Mouse (Mus musculus) ES-E14 (cell line): Measurements from ENCODE around the gene Mme. TPM values are rescaled to one million over a fixed set of nuclear protein-coding genes. Genes with fewer than 3 reads are reported as not detected.

ENCODE experiments used
- DNase-seq: peaks from one replicate; pipeline ENCODE4 v3.0.0-alpha.2; 2013; ENCODE audit warnings: low read depth, low spot score
- H3K27ac ChIP-seq: 2 replicates; pipeline ENCODE4 v1.5.1; 2012; ENCODE audit warnings: low read depth, mild to moderate bottlenecking, low read length, moderate library complexity, mixed read lengths; ENCODE audit not compliant: poor library complexity, insufficient read depth, severe bottlenecking
- H3K36me3 ChIP-seq: 2 replicates; pipeline ENCODE4 v1.6.1; 2012; ENCODE audit warnings: mild to moderate bottlenecking, low read length, moderate library complexity, mixed read lengths; ENCODE audit not compliant: control insufficient read depth, poor library complexity, insufficient read depth, severe bottlenecking
- H3K4me1 ChIP-seq, 2 experiments: fragments of 150-350 bp in 1 of 2; sonication (generic) in 1 of 2; 2 replicates each; pipeline ENCODE4 v1.6.1; 2012; ENCODE audit warnings: low read length in 2 of 2, mild to moderate bottlenecking in 1 of 2, mixed read lengths in 1 of 2; ENCODE audit not compliant: control insufficient read depth in 2 of 2, insufficient read depth in 2 of 2, poor library complexity in 1 of 2
- H3K4me3 ChIP-seq, 2 experiments: fragments of 150-350 bp in 1 of 2; sonication (generic) in 1 of 2; 2 replicates each; pipeline ENCODE4 v1.5.1; 2012; ENCODE audit warnings: low read length in 2 of 2, low read depth in 1 of 2, mild to moderate bottlenecking in 1 of 2, mixed read lengths in 1 of 2; ENCODE audit not compliant: insufficient read depth in 1 of 2, poor library complexity in 1 of 2, severe bottlenecking in 1 of 2
- H3K9ac ChIP-seq: 2 replicates; pipeline ENCODE4 v1.6.1; 2012; ENCODE audit warnings: low read depth, mild to moderate bottlenecking, low read length, mixed read lengths; ENCODE audit not compliant: poor library complexity, insufficient read depth, severe bottlenecking
- H3K9me3 ChIP-seq: fragments of 150-350 bp; sonication (generic); 2 replicates; pipeline ENCODE4 v1.6.1; 2012; ENCODE audit warnings: low read depth, mild to moderate bottlenecking, low read length; ENCODE audit not compliant: control insufficient read depth, insufficient read depth
- CHD2 ChIP-seq: IDR thresholded peaks from 2 replicates; pipeline ENCODE4 v1.6.1; 2014; ENCODE audit warnings: mild to moderate bottlenecking, low read depth, low read length, inconsistent platforms
- HCFC1 ChIP-seq: IDR thresholded peaks from 2 replicates; pipeline ENCODE4 v1.6.1; 2012; ENCODE audit warnings: low read length, inconsistent platforms, borderline replicate concordance; ENCODE audit not compliant: insufficient read depth
- MAFK ChIP-seq: IDR thresholded peaks from 2 replicates; pipeline ENCODE4 v1.6.1; 2014; ENCODE audit warnings: mild to moderate bottlenecking, low read depth, low read length, inconsistent platforms; ENCODE audit not compliant: insufficient read depth
- ZC3H11A ChIP-seq: IDR thresholded peaks from 2 replicates; pipeline ENCODE4 v1.6.1; 2012; ENCODE audit warnings: low read depth, mild to moderate bottlenecking, inconsistent platforms, low read length, borderline replicate concordance
- ZNF384 ChIP-seq: IDR thresholded peaks from 2 replicates; pipeline ENCODE4 v1.6.1; 2012; ENCODE audit warnings: low read depth, low read length, inconsistent platforms
- in situ Hi-C, 2 experiments: fragments of 600-800 bp; cut with MboI; formaldehyde crosslinking; loops; one replicate each; pipeline ENCODE4 v1.15.1; 2025; ENCODE audit warnings: low sequenced_read_pairs in 2 of 2, inconsistent platforms in 1 of 2; ENCODE audit not compliant: unreplicated experiment in 2 of 2
- total RNA-seq: library from RNA; depleted of rRNA; stranded (reverse); fragments of 300-350 nt; gene quantifications from 2 replicates; pipeline ENCODE4 v1.2.3, GENCODE M21; 2012

The Mme gene
- total RNA-seq, 1 experiment, result 73.3 TPM

DNA sequence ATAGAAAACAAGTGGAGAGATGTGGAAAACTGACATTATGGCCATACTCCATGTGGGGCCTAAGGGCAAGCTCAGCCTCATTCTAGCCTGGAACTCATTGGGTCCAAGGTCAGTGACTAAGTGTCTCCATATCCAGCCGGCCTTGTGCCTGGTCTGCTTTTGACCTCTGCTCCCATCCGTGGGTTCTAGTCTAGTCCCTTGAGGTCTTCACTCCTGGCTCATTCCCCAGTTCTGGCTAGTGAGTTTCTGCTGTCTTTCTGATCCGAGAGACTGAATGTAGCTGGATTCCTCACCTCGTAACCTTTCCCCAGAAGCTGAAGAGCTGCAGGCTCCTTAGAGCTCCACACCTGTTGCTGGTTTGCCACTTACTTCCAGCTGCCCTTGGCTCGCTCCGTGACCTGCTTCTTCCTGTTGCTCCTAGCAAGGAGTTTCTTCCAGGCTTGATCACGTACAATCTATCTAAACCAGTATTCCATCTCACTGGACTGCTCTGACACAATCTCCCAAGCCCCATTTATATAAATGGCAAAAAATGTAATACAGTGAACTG lies 73.9 kb downstream of the Mme start:
- Histone ChIP-seq H3K36me3 (no peaks in the 10 kb centered on the region), H3K9me3 (no peaks in the 10 kb centered on the region), H3K9ac (no peak overlapping the region), H3K27ac (no peak overlapping the region), H3K4me3 (no peak overlapping the region), H3K4me1 (no peaks in the 10 kb centered on the region)
- TF ChIP-seq HCFC1, result no peak
- no peak for TF ChIP-seq MAFK
- no peak for DNase-seq
- in situ Hi-C loops, result no loop called here

DNA sequence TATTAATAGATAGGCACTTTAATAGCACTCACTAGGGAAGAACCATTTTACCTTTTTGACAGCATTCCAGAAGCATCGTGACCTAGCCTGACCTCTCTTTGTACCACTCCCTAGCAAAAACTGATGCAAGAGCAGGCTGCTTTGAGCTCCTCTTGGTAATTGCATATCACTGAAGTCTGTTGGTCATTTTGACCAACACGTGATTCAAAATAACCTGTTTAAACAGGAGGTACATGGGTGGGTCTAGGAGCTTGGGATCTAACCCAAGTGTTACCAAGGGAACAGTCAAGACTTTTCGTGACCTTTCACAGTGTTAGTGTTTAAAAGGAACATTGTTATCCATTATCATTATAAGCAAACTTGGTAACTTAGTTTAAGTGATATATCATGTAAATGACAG lies 76.2 kb downstream of the Mme start:
- TF ChIP-seq MAFK (no peak), ZC3H11A (no peak), ZNF384 (no peak), HCFC1 (no peak), CHD2 (no peak)
- no peak for DNase-seq
- no peak overlapping the region for H3K4me3 ChIP-seq
- H3K9ac ChIP-seq, result no peak overlapping the region
- in situ Hi-C loops, result no loop called here
- H3K36me3 ChIP-seq, result no peaks in the 10 kb centered on the region
- no peaks in the 10 kb centered on the region for H3K4me1 ChIP-seq
- no peaks in the 10 kb centered on the region for H3K9me3 ChIP-seq
- H3K27ac ChIP-seq, result no peak overlapping the region

DNA sequence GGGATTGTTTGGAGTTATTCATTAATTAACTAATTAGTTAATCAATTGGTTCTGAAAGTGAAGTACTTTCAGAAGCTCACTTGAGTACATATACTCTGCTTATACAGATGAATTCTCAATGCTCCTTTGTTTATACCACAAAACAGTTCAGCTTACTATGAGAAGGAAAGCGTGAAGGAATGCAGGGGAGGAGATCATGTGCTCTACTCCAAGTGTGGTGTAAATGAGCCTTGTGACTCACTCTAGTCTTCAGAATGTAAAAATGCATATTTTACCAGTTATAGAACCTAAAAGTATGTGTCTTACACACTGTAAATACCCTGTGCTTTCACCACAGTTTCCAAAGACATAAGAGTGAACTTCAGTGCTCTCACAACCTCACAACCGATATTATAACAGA lies 84.3 kb downstream of the Mme start:
- in situ Hi-C loops, result no loop called here
- TF ChIP-seq ZC3H11A (no peak), CHD2 (no peak), MAFK (no peak), ZNF384 (no peak), HCFC1 (no peak)
- H3K27ac ChIP-seq, result no peak overlapping the region

DNA sequence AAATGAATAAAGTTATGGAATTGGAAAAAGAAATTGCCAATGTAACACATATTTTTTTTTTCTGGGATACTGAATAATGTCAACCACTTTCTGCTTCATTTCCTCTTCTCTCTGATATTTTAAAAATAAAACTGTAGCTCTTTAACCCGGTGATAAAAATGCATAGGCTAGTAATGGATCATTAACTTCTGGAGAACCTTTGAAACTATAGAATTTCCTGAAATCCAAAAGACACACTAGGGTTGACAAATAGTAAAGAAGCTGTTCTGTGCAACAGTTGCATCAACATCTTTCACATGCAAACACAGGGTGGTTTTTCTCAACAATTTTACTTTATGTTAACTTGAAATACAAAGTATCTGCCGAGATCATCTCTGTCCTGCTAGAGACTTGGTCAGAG lies 98.8 kb downstream of the Mme start:
- in situ Hi-C loops, result no loop called here
- Histone ChIP-seq H3K27ac (no peak overlapping the region), H3K36me3 (no peaks in the 10 kb centered on the region; the same call in 1 of the 2 replicates), H3K9ac (no peak overlapping the region), H3K4me3 (no peak overlapping the region), H3K4me1 (no peaks in the 10 kb centered on the region), H3K9me3 (no peaks in the 10 kb centered on the region)
- TF ChIP-seq CHD2 (no peak), HCFC1 (no peak)
- DNase-seq, result no peak

More for the DNA sequence above, 84.3 kb downstream of the Mme start:
- Histone ChIP-seq H3K4me1 (no peaks in the 10 kb centered on the region), H3K9me3 (no peaks in the 10 kb centered on the region), H3K9ac (no peak overlapping the region), H3K36me3 (no peaks in the 10 kb centered on the region), H3K4me3 (no peak overlapping the region)
- no peak for DNase-seq

DNA sequence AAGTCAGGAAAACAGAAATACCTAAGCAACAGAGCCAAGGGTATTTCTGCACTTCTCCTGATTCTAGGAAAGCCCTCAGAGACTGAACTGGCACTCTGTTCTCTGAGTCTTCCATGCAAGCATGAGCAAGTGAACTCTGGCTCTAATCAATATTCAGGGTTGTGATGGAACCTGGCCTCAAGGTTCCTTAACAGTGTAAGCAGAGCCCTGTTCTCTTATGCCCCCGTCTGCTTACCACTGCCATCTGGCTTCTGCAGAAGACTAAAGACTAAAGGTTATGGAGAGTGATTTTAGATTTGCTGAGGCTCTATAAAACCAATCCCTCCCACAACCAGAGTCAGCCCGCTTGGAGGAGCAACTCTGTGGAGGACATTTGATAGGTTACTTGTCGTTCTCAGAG lies 99.2 kb downstream of the Mme start:
- H3K27ac ChIP-seq, result no peak overlapping the region
- in situ Hi-C loops, result no loop called here
- TF ChIP-seq ZC3H11A (no peak), MAFK (no peak), CHD2 (no peak), ZNF384 (no peak), HCFC1 (no peak)
- no peak for DNase-seq
- H3K4me3 ChIP-seq, result no peak overlapping the region
- no peaks in the 10 kb centered on the region for H3K9me3 ChIP-seq
- H3K4me1 ChIP-seq, result no peaks in the 10 kb centered on the region
- H3K9ac ChIP-seq, result no peak overlapping the region
- no peaks in the 10 kb centered on the region; the same call in 1 of the 2 replicates for H3K36me3 ChIP-seq
